Mouse (Mus musculus) small intestine, adult 2 months (tissue): ENCODE data around the gene Hipk4. TPM values are rescaled to one million over a fixed set of nuclear protein-coding genes. Genes with fewer than 3 reads are reported as not detected.

ENCODE experiments used
- H3K27ac ChIP-seq: fragments of 200-500 bp; 2 replicates; pipeline ENCODE4 v1.5.1; 2012; ENCODE audit warnings: low read depth, low read length, control low read depth, inconsistent platforms; ENCODE audit not compliant: insufficient read depth
- H3K27me3 ChIP-seq: fragments of 200-500 bp; 2 replicates; pipeline ENCODE4 v1.6.1; 2012; ENCODE audit warnings: mild to moderate bottlenecking, moderate library complexity, low read length, inconsistent platforms; ENCODE audit not compliant: control insufficient read depth, insufficient read depth
- H3K36me3 ChIP-seq: fragments of 200-500 bp; 2 replicates; pipeline ENCODE4 v1.6.1; 2012; ENCODE audit warnings: mild to moderate bottlenecking, low read length, control low read depth, inconsistent platforms; ENCODE audit not compliant: control insufficient read depth, insufficient read depth
- H3K4me1 ChIP-seq: fragments of 200-500 bp; 2 replicates; pipeline ENCODE4 v1.6.1; 2012; ENCODE audit warnings: low read length, inconsistent platforms, mixed read lengths; ENCODE audit not compliant: control insufficient read depth, insufficient read depth, insufficient read length
- H3K4me3 ChIP-seq: fragments of 200-500 bp; 2 replicates; pipeline ENCODE4 v1.5.1; 2012; ENCODE audit warnings: low read depth, mild to moderate bottlenecking, control low read depth, inconsistent platforms, low read length, moderate library complexity
- CTCF ChIP-seq: fragments of 200-500 bp; IDR thresholded peaks from 2 replicates; pipeline ENCODE4 v1.5.1; 2012; ENCODE audit warnings: low read depth, mild to moderate bottlenecking, control low read depth, inconsistent platforms, low read length, moderate library complexity, mixed read lengths; ENCODE audit not compliant: insufficient replicate concordance, insufficient read length; ENCODE audit errors: extremely low read depth
- POLR2A ChIP-seq: fragments of 200-500 bp; IDR thresholded peaks from 2 replicates; pipeline ENCODE4 v1.6.1; 2012; ENCODE audit warnings: low read depth, mild to moderate bottlenecking, control low read depth, inconsistent platforms, low read length, moderate library complexity
- WGBS: fragments of 180-500 bp; shearing (Covaris S2); methylation state at CpG from one replicate; pipeline ENCODE4 v1.1.7; 2018; 5-methylcytosine and 5-hydroxymethylcytosine counted together
- polyA plus RNA-seq: library from polyadenylated mRNA; depleted of rRNA; stranded (reverse); fragments of >200 nt; gene quantifications from 2 replicates; pipeline ENCODE4 v1.2.3, GENCODE M21; 2012

Gene Hipk4
- polyA plus RNA-seq, 1 experiment: 0.72 TPM

- no peak for TF ChIP-seq CTCF
- no peak for TF ChIP-seq POLR2A
- WGBS: 84% methylated on average over 10 of the region's 10 CpGs
- H3K27me3 ChIP-seq: no peaks in the 10 kb centered on the region
- no peaks in the 10 kb centered on the region for H3K4me1 ChIP-seq
- H3K4me3 ChIP-seq: no peak overlapping the region
- 0 out of 2 replicates have a peak, but pooled peaks cover 1% of the 10 kb centered on the region for H3K36me3 ChIP-seq
- no peak overlapping the region for H3K27ac ChIP-seq
Measured at GRCm38 (mm10) chr7:27531707-27532106, 8.6 kb downstream of the Hipk4 start.

GRCm38 (mm10) chr7:27532480-27533050 is 9.5 kb downstream of the Hipk4 start:
- Histone ChIP-seq H3K4me3 (no peak overlapping the region), H3K4me1 (peaks cover 1% of the 10 kb centered on the region; the same call in 1 of the 2 replicates), H3K27me3 (no peaks in the 10 kb centered on the region), H3K27ac (no peak overlapping the region), H3K36me3 (0 out of 2 replicates have a peak, but pooled peaks cover 1% of the 10 kb centered on the region)
- TF ChIP-seq POLR2A (no peak), CTCF (no peak)
- 92% methylated on average over 9 of the region's 9 CpGs for WGBS

GRCm38 (mm10) chr7:27535386-27535785 is 12.3 kb downstream of the Hipk4 start:
- H3K27me3 ChIP-seq: no peaks in the 10 kb centered on the region
- H3K27ac ChIP-seq: no peak overlapping the region
- TF ChIP-seq POLR2A (no peak), CTCF (no peak)
- H3K36me3 ChIP-seq: 0 out of 2 replicates have a peak, but pooled peaks cover 1% of the 10 kb centered on the region
- 65% methylated on average over 2 of the region's 2 CpGs for WGBS
- peaks cover 6% of the 10 kb centered on the region for H3K4me1 ChIP-seq
- H3K4me3 ChIP-seq: no peak overlapping the region

- 78% methylated on average over 6 of the region's 6 CpGs for WGBS
- Histone ChIP-seq H3K4me1 (peaks cover 16% of the 10 kb centered on the region), H3K36me3 (0 out of 2 replicates have a peak, but pooled peaks cover 1% of the 10 kb centered on the region), H3K27me3 (no peaks in the 10 kb centered on the region), H3K27ac (no peak overlapping the region), H3K4me3 (no peak overlapping the region)
- TF ChIP-seq POLR2A (no peak), CTCF (no peak)
Measured at GRCm38 (mm10) chr7:27536618-27537017, 13.6 kb downstream of the Hipk4 start.

GRCm38 (mm10) chr7:27537998-27538397 is 14.9 kb downstream of the Hipk4 start:
- TF ChIP-seq CTCF (no peak), POLR2A (no peak)
- Histone ChIP-seq H3K4me1 (peaks cover 18% of the 10 kb centered on the region), H3K27ac (no peak overlapping the region), H3K4me3 (no peak overlapping the region), H3K36me3 (no peaks in the 10 kb centered on the region), H3K27me3 (no peaks in the 10 kb centered on the region)
- WGBS: 89% methylated on average over 8 of the region's 8 CpGs

GRCm38 (mm10) chr7:27538797-27539196 is 15.7 kb downstream of the Hipk4 start:
- H3K4me1 ChIP-seq: peaks cover 18% of the 10 kb centered on the region
- WGBS: 92% methylated on average over 2 of the region's 2 CpGs
- TF ChIP-seq CTCF (no peak), POLR2A (no peak)
- no peaks in the 10 kb centered on the region for H3K27me3 ChIP-seq
- H3K27ac ChIP-seq: no peak overlapping the region
- no peak overlapping the region for H3K4me3 ChIP-seq
- H3K36me3 ChIP-seq: no peaks in the 10 kb centered on the region

GRCm38 (mm10) chr7:27540521-27540920 is 17.5 kb downstream of the Hipk4 start:
- H3K4me1 ChIP-seq: peaks cover 18% of the 10 kb centered on the region
- no peak overlapping the region for H3K4me3 ChIP-seq
- no peaks in the 10 kb centered on the region for H3K36me3 ChIP-seq
- WGBS: 42% methylated on average over 2 of the region's 2 CpGs
- TF ChIP-seq POLR2A (no peak), CTCF (no peak)
- H3K27ac ChIP-seq: no peak overlapping the region
- no peaks in the 10 kb centered on the region for H3K27me3 ChIP-seq
